Mouse (Mus musculus) liver, embryonic 18 days (tissue): ENCODE measurements around the gene Mfrp. TPM values are rescaled to one million over a fixed set of nuclear protein-coding genes. Genes with fewer than 3 reads are reported as not detected.

Experiments used
- polyA plus RNA-seq: library from polyadenylated mRNA; depleted of rRNA; stranded (reverse); fragments of >200 nt; gene quantifications from 2 replicates; pipeline ENCODE4 v1.2.3, GENCODE M21; 2012; rRNA removed

Mfrp gene
- 0.07 and 0.08 TPM in 2 replicates for polyA plus RNA-seq

GRCm38 (mm10) chr9:44101490-44101889 lies at the start of gene Mfrp:
TSS of gene Mfrp (plus strand) at chr9:44101729.

GRCm38 (mm10) chr9:44066785-44067225 lies 34.7 kb upstream of the Mfrp start, which contains the start of gene Usp2:
TSS of gene Usp2 (plus strand) at chr9:44067021.

GRCm38 (mm10) chr9:44107110-44107509 lies 5.6 kb downstream of the Mfrp start, which contains the start of gene C1qtnf5:
TSS of gene C1qtnf5 (plus strand) at chr9:44107245.

GRCm38 (mm10) chr9:44113105-44113789 lies 11.7 kb downstream of the Mfrp start, which contains the start of the genes Gm49380 and Rnf26:
TSS of gene Gm49380 (minus strand) at chr9:44113500.
TSS of gene Rnf26 (minus strand) at chr9:44113517.

GRCm38 (mm10) chr9:44134101-44134850 lies 32.7 kb downstream of the Mfrp start, which contains the start of gene Mcam:
TSS of gene Mcam (plus strand) at chr9:44134469.

Other genes starting within 250 kb of the Mfrp start
- 1.2 and 2.0 TPM in 2 replicates for gene Thy1, start 58.3 kb upstream of the Mfrp start, polyA plus RNA-seq
- 0.55 and 0.77 TPM in 2 replicates for gene Usp2, start 34.7 kb upstream of the Mfrp start, polyA plus RNA-seq
- 1.2 and 1.4 TPM in 2 replicates for gene C1qtnf5, start 5.5 kb downstream of the Mfrp start, polyA plus RNA-seq
- 0.02 and 0.04 TPM in 2 replicates for gene Gm49380, start 11.8 kb downstream of the Mfrp start, polyA plus RNA-seq
- gene Rnf26, start 11.8 kb downstream of the Mfrp start, polyA plus RNA-seq = 13.9 and 15.2 TPM in 2 replicates
- gene Mcam, start 32.7 kb downstream of the Mfrp start, polyA plus RNA-seq = 12.5 and 12.8 TPM in 2 replicates
- 3.9 and 4.7 TPM in 2 replicates for gene Cbl, start 132.3 kb downstream of the Mfrp start, polyA plus RNA-seq
- gene Ccdc153, start 138.9 kb downstream of the Mfrp start, polyA plus RNA-seq = not detected in 2 replicates
- 0.05 and 0.08 TPM in 2 replicates for gene Pdzd3, start 149.7 kb downstream of the Mfrp start, polyA plus RNA-seq
- 2.6 and 3.2 TPM in 2 replicates for gene Nlrx1, start 166.9 kb downstream of the Mfrp start, polyA plus RNA-seq
- 13.8 and 17.2 TPM in 2 replicates for gene Abcg4, start 186.9 kb downstream of the Mfrp start, polyA plus RNA-seq
- gene Hinfp, start 203.9 kb downstream of the Mfrp start, polyA plus RNA-seq = 12.1 and 12.9 TPM in 2 replicates
- gene C2cd2l, start 218.6 kb downstream of the Mfrp start, polyA plus RNA-seq = 11.0 and 12.5 TPM in 2 replicates
- gene Dpagt1, start 224.3 kb downstream of the Mfrp start, polyA plus RNA-seq = 18.5 and 19.8 TPM in 2 replicates
- 107 and 124 TPM in 2 replicates for gene H2afx, start 233.0 kb downstream of the Mfrp start, polyA plus RNA-seq
- gene Hmbs, start 242.5 kb downstream of the Mfrp start, polyA plus RNA-seq = 450 and 459 TPM in 2 replicates